Mouse (Mus musculus) lung, postnatal 10 days (tissue): ENCODE data around the gene Tep1.
"Not testable (repeated sequence)": the region's sequence is repeated elsewhere in the genome, so short reads cannot be mapped to it uniquely, and the experiment has no call there.

Experiments used
- DNase-seq: peaks from one replicate; pipeline ENCODE4 v3.0.0; 2021

Gene Tep1

DNA sequence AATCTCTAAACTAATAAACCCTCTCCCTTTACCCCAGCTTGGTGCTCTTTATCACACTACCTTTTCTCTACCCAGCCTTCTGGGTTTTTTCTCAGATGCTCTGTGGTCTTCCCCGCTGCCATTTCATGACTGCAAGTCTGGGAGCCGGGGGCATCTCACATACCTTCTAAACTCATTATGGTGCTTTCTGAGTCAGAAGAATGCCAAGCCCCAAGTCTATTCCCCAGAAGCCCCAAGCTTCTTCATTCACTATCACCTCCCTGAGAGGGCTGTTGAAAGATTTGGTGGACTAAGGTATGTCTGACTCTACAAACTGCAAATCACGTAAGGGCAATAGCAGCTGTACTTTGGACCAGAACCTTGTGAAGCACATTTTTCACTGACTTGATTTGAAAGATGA lies 3.4 kb downstream of the Tep1 start:
- no peak for DNase-seq

DNA sequence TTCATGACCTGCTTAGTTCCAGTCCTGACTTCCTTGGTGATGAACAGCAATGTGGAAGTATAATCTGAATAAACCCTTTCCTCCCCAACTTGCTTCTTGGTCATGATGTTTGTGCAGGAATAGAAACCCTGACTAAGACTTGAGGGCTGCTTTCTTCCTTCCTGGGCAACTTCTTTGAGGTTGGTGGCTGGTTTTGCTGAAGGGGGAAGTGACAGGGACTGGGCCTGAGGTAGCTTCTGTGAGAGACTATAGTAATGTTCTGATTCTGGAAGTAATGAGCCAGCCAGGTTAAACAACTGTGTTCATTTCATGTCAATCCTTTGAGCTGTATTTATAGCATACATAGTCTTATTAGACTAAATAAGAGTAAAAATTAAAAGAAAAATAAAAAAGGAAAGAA lies 5.4 kb downstream of the Tep1 start:
- not testable (repeated sequence) for DNase-seq

DNA sequence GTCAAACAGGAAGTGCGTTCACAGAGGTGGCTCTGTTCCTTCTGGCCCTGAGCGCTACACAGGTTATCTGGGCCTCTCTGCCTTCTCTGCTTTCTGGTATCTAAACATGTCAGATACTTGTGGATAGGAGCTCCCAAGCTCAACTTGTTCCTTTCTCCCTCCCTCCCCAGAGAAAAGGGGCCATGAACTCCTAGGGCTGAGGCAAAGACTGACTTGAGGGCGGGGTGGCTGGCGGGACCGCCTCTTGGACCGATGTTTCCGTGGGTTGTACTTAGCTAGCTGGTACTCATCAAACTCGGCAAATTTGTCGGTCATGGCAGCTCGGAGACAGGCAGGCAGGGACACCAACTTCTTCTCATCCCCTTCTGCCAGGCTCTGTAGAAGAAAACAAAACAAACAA lies 7.7 kb downstream of the Tep1 start:
- no peak for DNase-seq

DNA sequence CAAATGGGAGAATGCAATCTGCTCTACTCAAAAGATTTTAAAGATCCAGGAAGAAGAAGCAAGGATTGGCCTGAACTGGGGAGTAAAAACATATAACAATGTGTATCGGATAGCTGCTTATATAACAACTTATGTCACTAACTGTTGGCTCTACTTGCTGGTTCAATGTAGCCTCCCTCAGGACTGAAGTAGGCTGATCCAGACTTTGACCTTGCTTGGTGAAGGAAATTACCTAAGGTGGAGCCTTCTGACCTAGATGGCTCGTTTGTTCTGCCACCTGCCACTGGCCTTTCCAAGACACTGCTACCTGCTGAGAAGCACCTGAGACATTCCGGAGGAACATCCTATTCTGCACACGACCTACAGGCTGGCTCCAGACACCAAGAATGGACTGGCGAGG lies 14.6 kb downstream of the Tep1 start:
- no peak for DNase-seq

DNA sequence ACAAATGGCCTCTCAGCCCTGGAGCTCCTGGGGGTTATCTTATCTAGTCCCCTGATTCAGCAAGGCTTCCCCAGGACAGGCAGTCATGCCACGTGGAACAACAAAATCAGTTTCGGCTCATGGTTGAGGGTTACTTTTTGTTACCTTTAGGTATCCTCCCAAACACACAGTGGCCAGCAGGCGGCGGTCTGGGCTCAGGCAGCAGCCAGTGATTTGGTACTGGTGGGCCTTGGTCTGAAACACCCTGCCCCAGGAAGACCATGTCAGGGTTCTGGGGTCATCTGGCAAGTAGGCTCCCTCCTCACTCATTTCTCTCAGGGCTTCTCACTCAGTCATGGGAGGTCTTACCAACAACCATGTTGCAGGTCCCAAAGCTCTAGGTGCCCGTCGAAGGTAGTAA lies 33.1 kb downstream of the Tep1 start:
- DNase-seq = peak; percentile 38

- peak; percentile 68 for DNase-seq
Measured at GRCm38 (mm10) chr14:50834435-50834834, 35.9 kb downstream of the Tep1 start.

- peak; percentile 51 for DNase-seq
Measured at GRCm38 (mm10) chr14:50833964-50834363, 36.4 kb downstream of the Tep1 start.

DNA sequence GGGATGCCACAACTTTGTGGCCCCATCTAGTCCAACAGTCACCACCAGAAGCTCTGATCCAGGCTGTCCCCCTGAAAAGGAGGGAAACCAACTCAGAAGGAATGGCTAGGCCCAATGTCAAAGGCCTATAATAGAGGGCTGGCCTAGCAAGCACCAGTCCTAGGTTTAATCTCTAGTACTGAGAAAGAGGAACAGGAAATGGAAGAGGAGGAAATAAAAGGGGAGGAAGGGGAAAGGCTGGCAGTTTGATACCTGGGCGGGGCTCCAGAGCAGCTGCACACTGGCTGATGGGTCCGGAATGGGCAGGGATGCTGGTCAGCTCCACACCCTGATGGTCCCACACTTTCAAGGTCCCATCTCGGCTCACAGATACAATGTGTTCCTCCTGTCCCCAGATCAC lies 40.5 kb downstream of the Tep1 start:
- DNase-seq = no peak

DNA sequence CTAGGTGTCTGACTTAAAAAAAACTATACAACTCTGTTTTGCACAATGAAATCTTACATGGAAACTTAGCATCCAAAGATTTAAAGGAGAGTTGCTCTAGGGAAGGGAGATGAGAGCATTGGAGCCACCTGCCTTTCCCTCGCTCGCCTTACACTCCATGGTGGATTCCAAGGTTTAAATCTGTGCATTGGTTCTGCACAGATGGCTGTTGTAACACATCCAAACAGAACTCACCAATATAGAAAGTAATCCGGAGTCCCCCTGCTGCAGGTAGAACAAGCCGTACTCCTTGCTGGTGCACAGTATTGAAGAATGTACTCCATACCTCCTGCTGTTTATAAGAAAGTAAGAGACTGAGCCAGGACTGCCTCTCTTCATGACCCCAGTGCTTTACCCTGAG lies 43.8 kb downstream of the Tep1 start:
- no peak for DNase-seq

GRCm38 (mm10) chr14:50824219-50824618 lies 46.1 kb downstream of the Tep1 start:
- DNase-seq = no peak

- DNase-seq = no peak
Measured at GRCm38 (mm10) chr14:50823240-50823639, 47.1 kb downstream of the Tep1 start.

- no peak for DNase-seq
Measured at GRCm38 (mm10) chr14:50813060-50813459, 57.3 kb downstream of the Tep1 start.

GRCm38 (mm10) chr14:50807487-50808072 lies 62.8 kb downstream of the Tep1 start, which contains the start of the genes Ccnb1ip1 and Parp2:
TSS of gene Ccnb1ip1 (minus strand) at chr14:50807732.
TSS of gene Parp2 (plus strand) at chr14:50807841.
- DNase-seq = peak; percentile 98

- DNase-seq = not testable (repeated sequence)
Measured at GRCm38 (mm10) chr14:50806469-50806868, 63.9 kb downstream of the Tep1 start.

DNA sequence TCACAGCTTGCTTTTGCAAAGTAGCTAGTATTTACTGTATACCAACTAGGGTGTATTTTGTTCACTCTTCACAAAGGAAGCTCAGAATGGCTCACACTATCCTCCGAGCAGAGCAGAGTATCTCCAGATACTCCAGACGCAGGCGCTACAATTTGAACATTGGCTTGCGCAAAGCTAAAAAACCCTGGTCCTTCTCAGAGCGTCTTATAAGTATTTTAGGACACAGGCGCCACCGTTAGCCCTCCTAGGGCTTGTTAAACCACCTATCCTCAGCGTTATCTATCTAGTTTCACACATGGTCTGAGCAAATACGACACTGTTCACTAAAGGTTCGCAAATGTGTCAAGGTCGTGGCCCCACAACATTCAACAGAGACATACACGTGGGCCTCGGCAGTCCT lies 65.7 kb downstream of the Tep1 start:
- no peak for DNase-seq

DNA sequence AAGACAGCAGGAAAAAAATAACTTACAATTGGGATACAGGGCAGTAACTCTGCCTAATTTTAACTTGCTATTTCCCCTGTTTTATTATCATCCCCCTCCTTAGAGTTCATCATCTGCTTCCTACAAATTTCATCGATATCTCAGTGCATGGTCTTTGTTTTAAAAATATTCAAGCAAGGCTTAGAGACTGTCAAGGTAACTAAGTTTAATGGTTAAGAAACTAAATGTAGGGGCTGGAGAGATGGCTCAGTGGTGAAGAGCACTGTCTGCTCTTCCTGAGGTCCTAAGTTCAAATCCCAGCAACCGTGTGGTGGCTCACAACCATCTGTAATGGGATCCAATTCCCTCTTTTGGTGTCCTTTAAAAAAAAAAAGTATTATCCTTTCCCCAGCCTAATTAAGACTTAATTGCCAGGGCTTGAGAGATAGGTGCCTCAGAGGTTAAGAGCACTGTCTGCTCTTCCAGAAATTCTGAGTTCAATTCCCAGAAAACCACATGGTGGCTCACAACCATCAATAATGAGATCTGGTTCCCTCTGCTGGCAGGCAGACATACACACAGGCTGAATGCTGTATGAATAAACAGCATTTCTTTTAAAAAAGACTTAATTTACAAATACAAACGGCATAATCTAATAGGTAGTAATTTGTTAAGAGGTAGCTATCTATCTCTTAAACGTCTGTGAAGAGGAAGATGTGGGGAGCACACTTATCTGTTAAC lies 67.4 kb downstream of the Tep1 start:
- DNase-seq = peak; percentile 30

- no peak for DNase-seq
Measured at GRCm38 (mm10) chr14:50802441-50802840, 67.9 kb downstream of the Tep1 start.

DNA sequence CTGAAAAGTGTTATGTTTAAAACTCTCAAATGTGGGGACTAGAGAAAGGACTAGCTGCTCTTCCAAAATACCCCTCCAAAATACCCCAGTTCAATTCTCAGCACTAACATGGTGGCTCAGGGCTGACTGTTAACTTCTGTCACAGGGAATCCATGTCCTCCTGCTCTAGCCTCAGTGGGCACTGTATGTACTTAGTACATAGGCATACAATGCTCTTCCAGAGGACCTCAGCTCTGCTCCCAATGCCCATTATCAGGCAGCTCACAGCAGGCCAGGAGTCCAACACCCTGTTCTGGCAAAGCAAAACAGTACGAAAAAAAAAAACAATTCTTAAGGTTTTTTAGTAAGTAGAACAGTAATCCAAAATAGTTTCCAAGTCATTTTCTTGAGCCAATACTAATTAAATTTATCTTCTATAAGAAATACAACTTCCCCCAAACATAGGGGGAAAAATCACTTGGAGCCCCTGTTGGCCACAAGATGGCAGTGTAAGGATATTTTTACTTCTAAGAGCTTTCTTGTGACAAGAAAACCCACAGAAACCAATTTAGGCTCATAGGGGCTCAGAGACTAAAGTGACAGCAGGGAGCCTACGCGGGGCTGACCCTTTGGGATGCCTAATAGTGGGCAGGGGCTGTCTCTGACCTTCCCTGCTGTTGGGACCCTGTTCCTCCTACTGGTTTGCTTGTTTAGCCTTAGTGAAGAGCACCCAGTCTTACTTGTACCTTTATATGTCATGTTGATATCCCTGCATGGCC lies 70.7 kb downstream of the Tep1 start:
- peak; percentile 51 for DNase-seq

GRCm38 (mm10) chr14:50798512-50798911 lies 71.8 kb downstream of the Tep1 start:
- peak; percentile 21 for DNase-seq

DNA sequence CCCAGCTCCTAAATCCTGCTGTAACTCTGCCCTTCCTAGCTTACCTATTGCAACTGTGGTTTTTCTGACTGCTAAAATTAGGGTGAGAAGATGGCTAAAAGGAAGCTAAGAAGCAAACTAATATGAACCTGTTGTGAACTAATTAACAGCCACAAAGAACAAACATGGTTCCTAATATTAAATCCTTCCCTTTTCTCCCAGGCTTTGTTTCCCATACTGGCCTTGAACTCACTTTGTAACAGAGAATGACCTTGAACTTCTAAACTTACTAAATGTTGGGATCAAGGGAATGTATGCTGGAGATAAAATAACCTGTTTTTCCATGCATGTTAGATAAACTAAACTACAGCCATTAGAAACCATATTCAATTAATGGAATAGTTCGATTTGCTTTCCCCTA lies 73.9 kb downstream of the Tep1 start:
- DNase-seq = no peak

- no peak for DNase-seq
Measured at GRCm38 (mm10) chr14:50795965-50796364, 74.4 kb downstream of the Tep1 start.

- no peak for DNase-seq
Measured at GRCm38 (mm10) chr14:50795261-50795935, 75.0 kb downstream of the Tep1 start.

DNA sequence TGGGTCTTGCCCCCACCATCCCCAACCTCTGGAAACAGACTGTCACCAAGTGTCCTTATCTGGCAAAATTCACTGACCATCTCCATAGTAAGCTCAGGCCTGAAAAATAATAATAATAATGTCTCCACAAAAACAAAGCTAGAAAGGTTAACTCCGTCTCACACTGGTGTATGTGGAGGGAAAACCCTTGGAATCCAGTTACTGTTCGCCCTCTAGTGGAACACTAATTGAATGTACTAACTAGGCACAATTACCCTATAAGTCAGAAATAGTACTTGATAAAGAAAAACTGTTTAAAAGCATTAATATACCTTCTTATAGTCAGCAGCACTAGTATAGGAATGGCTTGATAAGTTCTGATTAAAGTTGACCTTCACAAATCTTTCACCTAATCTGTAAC lies 82.2 kb downstream of the Tep1 start:
- DNase-seq = no peak
